Mouse (Mus musculus): ENCODE measurements around the gene Abi3bp. TPM values are rescaled to one million over a fixed set of nuclear protein-coding genes. Genes with fewer than 3 reads are reported as not detected.

Abi3bp gene
- polyA plus RNA-seq (2015; fragmentation: Nextera tagmentation; extraction: Ambion mirVana): 0.34 and 0.47 TPM in 2 replicates

- Histone ChIP-seq H3K4me2 (no peak within 1 kb of the TSS; the same call in 1 of the 2 replicates), H3K9ac (no peak within 1 kb of the TSS)
- WGBS: 64% methylated on average over 11 of the region's 11 CpGs
These were observed at the start of gene Abi3bp for GRCm38 (mm10) chr16:56477677-56478574. TSS of gene Abi3bp (plus strand) at chr16:56477878.

GRCm38 (mm10) chr16:56435293-56436185, 42.1 kb upstream of the Abi3bp start:
- Histone ChIP-seq H3K4me1 (replicated peaks) (no peaks in the 10 kb centered on the region), H3K4me2 (no peak overlapping the region), H3K27ac (replicated peaks) (no peak overlapping the region), H3K27me3 (no peaks in the 10 kb centered on the region), H3K9me3 (no peaks in the 10 kb centered on the region), H3K4me3 (no peak overlapping the region), H3K36me3 (no peaks in the 10 kb centered on the region), H3K9ac (no peak overlapping the region)
- 74% methylated on average over 4 of the region's 4 CpGs for WGBS
- no peak for ATAC-seq (ENCODE audit: low FRiP score, low read depth)

More at GRCm38 (mm10) chr16:56477677-56478574, at the start of gene Abi3bp:
- no peak within 1 kb of the TSS for H3K4me3 ChIP-seq
- H3K27ac ChIP-seq (replicated peaks): no peak within 1 kb of the TSS
- no peak for ATAC-seq (ENCODE audit: low FRiP score, low read depth)
- no peaks in the 10 kb centered on the region for H3K36me3 ChIP-seq
- H3K9me3 ChIP-seq: no peaks in the 10 kb centered on the region
- no peaks in the 10 kb centered on the region for H3K4me1 ChIP-seq (replicated peaks)
- H3K27me3 ChIP-seq: no peaks in the 10 kb centered on the region

- Histone ChIP-seq H3K27ac (replicated peaks) (no peak overlapping the region), H3K36me3 (no peaks in the 10 kb centered on the region), H3K9ac (no peak overlapping the region), H3K4me2 (no peak overlapping the region), H3K9me3 (no peaks in the 10 kb centered on the region), H3K4me3 (no peak overlapping the region), H3K27me3 (no peaks in the 10 kb centered on the region), H3K4me1 (replicated peaks) (no peaks in the 10 kb centered on the region)
- WGBS: 64% methylated on average over 4 of the region's 4 CpGs
- no peak for ATAC-seq (ENCODE audit: low FRiP score, low read depth)
These were observed 37.4 kb upstream of the Abi3bp start for GRCm38 (mm10) chr16:56440243-56440642.

DNA sequence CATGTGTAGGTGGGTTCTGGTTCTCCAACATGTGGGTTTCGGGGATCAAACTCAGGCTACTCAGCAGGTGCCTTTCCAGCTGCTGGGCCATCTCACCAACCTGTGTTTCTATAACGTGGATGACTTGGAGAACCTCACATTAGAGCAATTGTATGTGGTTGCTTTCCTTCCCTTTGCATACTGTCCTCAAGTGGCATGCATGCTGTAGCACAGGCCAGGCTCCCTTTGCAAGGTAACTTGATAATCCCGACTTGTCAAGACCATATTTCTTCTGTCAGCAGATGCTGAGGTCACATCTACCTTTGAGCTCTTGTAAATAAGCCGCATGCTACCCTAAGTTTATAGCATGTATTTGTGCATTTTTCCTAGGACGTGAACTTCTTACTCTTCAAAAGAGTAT, 36.6 kb upstream of the Abi3bp start:
- H3K36me3 ChIP-seq: no peaks in the 10 kb centered on the region
- no peak for ATAC-seq (ENCODE audit: low FRiP score, low read depth)
- no peaks in the 10 kb centered on the region for H3K4me1 ChIP-seq (replicated peaks)
- H3K9me3 ChIP-seq: no peaks in the 10 kb centered on the region
- no peak overlapping the region for H3K9ac ChIP-seq
- no peak overlapping the region for H3K27ac ChIP-seq (replicated peaks)
- H3K4me2 ChIP-seq: no peak overlapping the region
- H3K4me3 ChIP-seq: no peak overlapping the region
- WGBS: 90% methylated on average over 5 of the region's 5 CpGs
- H3K27me3 ChIP-seq: no peaks in the 10 kb centered on the region

DNA sequence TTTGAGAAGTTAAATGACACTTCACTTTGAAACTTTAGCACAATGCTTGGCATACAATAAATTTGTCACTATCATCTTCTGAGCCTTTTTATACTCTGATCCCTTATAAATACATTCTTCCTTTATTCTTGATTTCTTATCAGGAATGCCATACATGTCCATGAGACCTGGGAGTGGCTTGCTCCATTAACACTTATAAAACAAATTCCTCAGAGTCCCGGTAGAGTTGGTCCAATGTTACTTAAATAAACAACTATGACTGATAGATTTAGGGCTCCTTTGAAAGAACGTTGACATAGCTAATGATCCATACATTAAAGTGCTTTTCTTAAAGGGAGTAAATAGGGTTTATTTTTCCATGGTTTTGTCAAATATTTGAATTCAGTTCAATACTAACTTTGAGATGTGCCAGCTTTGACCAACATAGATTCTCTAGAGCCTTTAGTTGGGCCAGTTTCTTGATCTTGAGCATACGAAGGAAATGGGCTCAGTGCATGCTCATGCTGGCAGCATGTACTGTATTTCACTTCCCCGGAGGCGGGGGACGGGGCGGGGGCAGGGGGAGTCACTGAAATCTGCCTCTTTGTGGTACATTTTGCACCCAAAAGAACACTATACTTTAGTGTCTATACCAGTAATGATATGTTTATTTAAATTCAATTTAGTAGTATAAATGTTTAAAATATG, 35.9 kb upstream of the Abi3bp start:
- no peak overlapping the region for H3K4me3 ChIP-seq
- no peaks in the 10 kb centered on the region for H3K9me3 ChIP-seq
- H3K27me3 ChIP-seq: no peaks in the 10 kb centered on the region
- H3K36me3 ChIP-seq: no peaks in the 10 kb centered on the region
- H3K9ac ChIP-seq: no peak overlapping the region
- H3K4me1 ChIP-seq (replicated peaks): no peaks in the 10 kb centered on the region
- H3K27ac ChIP-seq (replicated peaks): no peak overlapping the region
- 83% methylated on average over 7 of the region's 7 CpGs for WGBS
- H3K4me2 ChIP-seq: no peak overlapping the region
- no peak for ATAC-seq (ENCODE audit: low FRiP score, low read depth)

- no peak overlapping the region for H3K4me3 ChIP-seq
- H3K9me3 ChIP-seq: no peaks in the 10 kb centered on the region
- no peak for ATAC-seq (ENCODE audit: low FRiP score, low read depth)
- no peak overlapping the region for H3K27ac ChIP-seq (replicated peaks)
- H3K36me3 ChIP-seq: no peaks in the 10 kb centered on the region
- H3K9ac ChIP-seq: no peak overlapping the region
- H3K4me2 ChIP-seq: no peak overlapping the region
- no peaks in the 10 kb centered on the region for H3K27me3 ChIP-seq
- 80% methylated on average over 2 of the region's 2 CpGs for WGBS
- H3K4me1 ChIP-seq (replicated peaks): no peaks in the 10 kb centered on the region
These were observed 26.2 kb upstream of the Abi3bp start for GRCm38 (mm10) chr16:56451482-56451881.

GRCm38 (mm10) chr16:56451923-56452322, 25.8 kb upstream of the Abi3bp start:
- H3K27ac ChIP-seq (replicated peaks): no peak overlapping the region

DNA sequence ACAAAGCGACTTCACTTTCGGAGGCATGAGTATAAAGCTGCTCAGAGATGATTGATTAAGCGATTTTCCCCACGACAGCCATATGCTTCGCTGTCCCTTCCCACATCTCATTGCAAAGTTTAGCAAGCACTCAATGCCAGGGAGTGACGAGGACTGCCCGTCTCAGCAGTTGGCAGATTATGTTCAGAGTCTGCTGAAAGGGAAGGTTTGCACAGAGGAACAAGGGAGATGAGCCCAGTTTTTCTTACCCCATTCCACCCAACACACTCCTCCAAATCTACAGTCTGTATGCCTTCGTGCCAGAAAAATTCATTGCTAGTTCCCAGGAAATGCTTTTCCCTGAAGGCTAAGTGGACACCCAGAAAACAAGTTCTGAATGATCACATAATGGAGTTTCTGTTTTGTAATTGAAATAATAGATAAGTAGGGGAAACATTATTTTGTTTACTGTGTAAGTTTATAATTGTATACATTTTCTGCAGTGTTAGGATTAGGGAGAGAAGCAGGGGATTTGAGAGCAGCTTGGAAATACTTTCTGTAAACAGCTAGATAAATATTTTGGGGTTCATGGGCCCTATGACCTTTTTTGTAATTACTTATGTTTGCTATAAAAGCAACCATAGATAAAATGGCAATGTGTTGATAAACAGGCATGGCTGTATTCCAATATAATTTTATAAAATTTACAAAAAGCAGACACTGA, 19.5 kb upstream of the Abi3bp start:
- H3K4me1 ChIP-seq (replicated peaks): no peaks in the 10 kb centered on the region
- H3K4me2 ChIP-seq: no peak overlapping the region
- no peaks in the 10 kb centered on the region for H3K9me3 ChIP-seq
- WGBS: 73% methylated on average over 8 of the region's 8 CpGs
- ATAC-seq (ENCODE audit: low FRiP score, low read depth): no peak
- H3K27me3 ChIP-seq: no peaks in the 10 kb centered on the region
- H3K27ac ChIP-seq (replicated peaks): no peak overlapping the region
- no peak overlapping the region for H3K9ac ChIP-seq
- no peak overlapping the region for H3K4me3 ChIP-seq
- no peaks in the 10 kb centered on the region for H3K36me3 ChIP-seq

More at GRCm38 (mm10) chr16:56451923-56452322, 25.8 kb upstream of the Abi3bp start:
- Histone ChIP-seq H3K4me3 (no peak overlapping the region), H3K36me3 (no peaks in the 10 kb centered on the region), H3K27me3 (no peaks in the 10 kb centered on the region), H3K9ac (no peak overlapping the region), H3K4me2 (no peak overlapping the region), H3K9me3 (no peaks in the 10 kb centered on the region), H3K4me1 (replicated peaks) (no peaks in the 10 kb centered on the region)
- ATAC-seq (ENCODE audit: low FRiP score, low read depth): no peak
- 88% methylated on average over 1 of the region's 1 CpGs for WGBS

- Histone ChIP-seq H3K27ac (replicated peaks) (no peak overlapping the region), H3K27me3 (no peaks in the 10 kb centered on the region), H3K4me3 (no peak overlapping the region), H3K9me3 (no peaks in the 10 kb centered on the region), H3K4me2 (no peak overlapping the region), H3K36me3 (no peaks in the 10 kb centered on the region), H3K9ac (no peak overlapping the region), H3K4me1 (replicated peaks) (no peaks in the 10 kb centered on the region)
- 96% methylated on average over 2 of the region's 2 CpGs for WGBS
- ATAC-seq (ENCODE audit: low FRiP score, low read depth): no peak
These were observed 4.5 kb upstream of the Abi3bp start for GRCm38 (mm10) chr16:56473160-56473559.

DNA sequence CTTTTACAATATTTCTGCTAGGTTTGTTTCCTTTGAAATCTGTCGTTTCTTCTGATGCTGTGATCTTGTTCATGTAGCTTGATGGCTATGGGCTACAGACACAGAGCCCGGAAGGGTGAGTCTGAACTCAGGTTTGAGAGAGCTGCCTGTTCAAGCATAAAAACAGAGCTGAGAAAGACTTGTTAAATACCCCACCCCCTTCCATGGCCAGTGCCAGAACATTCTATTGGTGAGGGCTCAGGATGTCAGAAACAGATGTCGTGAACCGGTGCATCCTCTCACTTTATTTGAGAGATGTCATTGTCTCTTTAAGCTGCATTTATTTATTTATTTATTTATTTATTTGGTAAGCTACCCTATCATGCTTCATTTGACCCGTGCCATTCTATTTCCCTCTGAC, 2.0 kb upstream of the Abi3bp start:
- Histone ChIP-seq H3K9me3 (no peaks in the 10 kb centered on the region), H3K4me3 (no peak overlapping the region), H3K9ac (no peak overlapping the region), H3K4me1 (replicated peaks) (no peaks in the 10 kb centered on the region), H3K4me2 (no peak overlapping the region), H3K27me3 (no peaks in the 10 kb centered on the region), H3K36me3 (no peaks in the 10 kb centered on the region), H3K27ac (replicated peaks) (no peak overlapping the region)
- WGBS: 81% methylated on average over 5 of the region's 5 CpGs
- ATAC-seq (ENCODE audit: low FRiP score, low read depth): no peak

- H3K9me3 ChIP-seq: no peaks in the 10 kb centered on the region
- no peaks in the 10 kb centered on the region for H3K27me3 ChIP-seq
- H3K27ac ChIP-seq (replicated peaks): no peak overlapping the region
- no peaks in the 10 kb centered on the region for H3K36me3 ChIP-seq
- WGBS: 64% methylated on average over 12 of the region's 12 CpGs
- H3K4me1 ChIP-seq (replicated peaks): no peaks in the 10 kb centered on the region
- no peak overlapping the region; the same call in 1 of the 2 replicates for H3K4me2 ChIP-seq
- no peak for ATAC-seq (ENCODE audit: low FRiP score, low read depth)
- H3K9ac ChIP-seq: no peak overlapping the region
- no peak overlapping the region for H3K4me3 ChIP-seq
These were observed 1.0 kb downstream of the Abi3bp start for GRCm38 (mm10) chr16:56478575-56479191.
